Mouse (Mus musculus): ENCODE data around the gene Rrm2. TPM values are rescaled to one million over a fixed set of nuclear protein-coding genes. Genes with fewer than 3 reads are reported as not detected.

Gene Rrm2
- total and polyA plus RNA-seq, 2 experiments: 0.80 to 2.8 TPM

GRCm38 (mm10) chr12:24680096-24680491 is 27.9 kb upstream of the Rrm2 start:
- H3K27ac ChIP-seq (replicated peaks; ENCODE audit: insufficient read depth, low read depth, low read length): peak overlapping the region; percentile 55
- H3K27me3 ChIP-seq (ENCODE audit: control insufficient read depth, insufficient read depth, low read length): no peaks in the 10 kb centered on the region
- peak overlapping the region; percentile 95 for H3K9ac ChIP-seq (ENCODE audit: low read depth, low read length)
- no peaks in the 10 kb centered on the region for H3K36me3 ChIP-seq (ENCODE audit: control insufficient read depth, insufficient read depth, low read length)
- 37% methylated on average over 9 of the region's 9 CpGs for WGBS
- H3K4me3 ChIP-seq (ENCODE audit: insufficient read depth, low read depth, low read length): peak overlapping the region; percentile 78
- DNase-seq (ENCODE audit: extremely low read depth, low read depth, low spot score): no peak
- H3K4me1 ChIP-seq (ENCODE audit: control insufficient read depth, insufficient read depth, low read length): peaks cover 20% of the 10 kb centered on the region
- peaks cover 4% of the 10 kb centered on the region for H3K79me2 ChIP-seq (ENCODE audit: control insufficient read depth, insufficient read depth, low read length)
- TF ChIP-seq CTCF (IDR thresholded peaks at IDR 0.05; ENCODE audit: low read depth, low read length) (no peak), POLR2A (IDR thresholded peaks at IDR 0.05; ENCODE audit: extremely low read depth, insufficient read depth, low read length) (no peak)

GRCm38 (mm10) chr12:24680492-24681285 is 27.4 kb upstream of the Rrm2 start:
- Histone ChIP-seq H3K27me3 (ENCODE audit: control insufficient read depth, insufficient read depth, low read length) (no peaks in the 10 kb centered on the region), H3K4me1 (ENCODE audit: control insufficient read depth, insufficient read depth, low read length) (peaks cover 20% of the 10 kb centered on the region)
- 7% methylated on average over 61 of the region's 61 CpGs for WGBS

GRCm38 (mm10) chr12:24681286-24682023 is 26.6 kb upstream of the Rrm2 start, which contains the start of gene Cys1:
Gene Cys1, minus strand, starts transcription at chr12:24681813.
- peak within 1 kb of the TSS; percentile 78 for H3K4me3 ChIP-seq (ENCODE audit: insufficient read depth, low read depth, low read length)
- H3K36me3 ChIP-seq (ENCODE audit: control insufficient read depth, insufficient read depth, low read length): no peaks in the 10 kb centered on the region
- DNase-seq (ENCODE audit: extremely low read depth, low read depth, low spot score): peak; percentile 74
- H3K9ac ChIP-seq (ENCODE audit: low read depth, low read length): peak within 1 kb of the TSS; percentile 95
- peaks cover 22% of the 10 kb centered on the region for H3K4me1 ChIP-seq (ENCODE audit: control insufficient read depth, insufficient read depth, low read length)
- peak within 1 kb of the TSS; percentile 88 for H3K27ac ChIP-seq (replicated peaks; ENCODE audit: insufficient read depth, low read depth, low read length)
- no peaks in the 10 kb centered on the region for H3K27me3 ChIP-seq (ENCODE audit: control insufficient read depth, insufficient read depth, low read length)
- H3K79me2 ChIP-seq (ENCODE audit: control insufficient read depth, insufficient read depth, low read length): peaks cover 4% of the 10 kb centered on the region; the same call in 1 of the 2 replicates
- TF ChIP-seq CTCF (IDR thresholded peaks at IDR 0.05; ENCODE audit: low read depth, low read length) (no peak), POLR2A (IDR thresholded peaks at IDR 0.05; ENCODE audit: extremely low read depth, insufficient read depth, low read length) (peak; percentile 28; the same call in 1 of the 2 replicates)
- 8% methylated on average over 20 of the region's 20 CpGs for WGBS

More at GRCm38 (mm10) chr12:24680492-24681285, 27.4 kb upstream of the Rrm2 start:
- Histone ChIP-seq H3K9ac (ENCODE audit: low read depth, low read length) (peak overlapping the region; percentile 95), H3K27ac (replicated peaks; ENCODE audit: insufficient read depth, low read depth, low read length) (peak overlapping the region; percentile 55), H3K4me3 (ENCODE audit: insufficient read depth, low read depth, low read length) (peak overlapping the region; percentile 78), H3K79me2 (ENCODE audit: control insufficient read depth, insufficient read depth, low read length) (peaks cover 4% of the 10 kb centered on the region; the same call in 1 of the 2 replicates), H3K36me3 (ENCODE audit: control insufficient read depth, insufficient read depth, low read length) (no peaks in the 10 kb centered on the region)
- peak; percentile 23; the same call in 1 of the 2 replicates for TF ChIP-seq CTCF (IDR thresholded peaks at IDR 0.05; ENCODE audit: low read depth, low read length)
- no peak for TF ChIP-seq POLR2A (IDR thresholded peaks at IDR 0.05; ENCODE audit: extremely low read depth, insufficient read depth, low read length)
- DNase-seq (ENCODE audit: extremely low read depth, low read depth, low spot score): no peak

- no peaks in the 10 kb centered on the region for H3K27me3 ChIP-seq (ENCODE audit: control insufficient read depth, insufficient read depth, low read length)
- H3K36me3 ChIP-seq (ENCODE audit: control insufficient read depth, insufficient read depth, low read length): no peaks in the 10 kb centered on the region
- H3K79me2 ChIP-seq (ENCODE audit: control insufficient read depth, insufficient read depth, low read length): peaks cover 4% of the 10 kb centered on the region; the same call in 1 of the 2 replicates
- peak overlapping the region; percentile 77 for H3K27ac ChIP-seq (replicated peaks; ENCODE audit: insufficient read depth, low read depth, low read length)
- H3K9ac ChIP-seq (ENCODE audit: low read depth, low read length): peak overlapping the region; percentile 34
- 8% methylated on average over 8 of the region's 8 CpGs for WGBS
- H3K4me3 ChIP-seq (ENCODE audit: insufficient read depth, low read depth, low read length): no peak overlapping the region
- peaks cover 28% of the 10 kb centered on the region for H3K4me1 ChIP-seq (ENCODE audit: control insufficient read depth, insufficient read depth, low read length)
- DNase-seq (ENCODE audit: extremely low read depth, low read depth, low spot score): peak; percentile 97
- TF ChIP-seq POLR2A (IDR thresholded peaks at IDR 0.05; ENCODE audit: extremely low read depth, insufficient read depth, low read length) (no peak), CTCF (IDR thresholded peaks at IDR 0.05; ENCODE audit: low read depth, low read length) (no peak)
Observed at GRCm38 (mm10) chr12:24682563-24682962, 25.5 kb upstream of the Rrm2 start.

DNA sequence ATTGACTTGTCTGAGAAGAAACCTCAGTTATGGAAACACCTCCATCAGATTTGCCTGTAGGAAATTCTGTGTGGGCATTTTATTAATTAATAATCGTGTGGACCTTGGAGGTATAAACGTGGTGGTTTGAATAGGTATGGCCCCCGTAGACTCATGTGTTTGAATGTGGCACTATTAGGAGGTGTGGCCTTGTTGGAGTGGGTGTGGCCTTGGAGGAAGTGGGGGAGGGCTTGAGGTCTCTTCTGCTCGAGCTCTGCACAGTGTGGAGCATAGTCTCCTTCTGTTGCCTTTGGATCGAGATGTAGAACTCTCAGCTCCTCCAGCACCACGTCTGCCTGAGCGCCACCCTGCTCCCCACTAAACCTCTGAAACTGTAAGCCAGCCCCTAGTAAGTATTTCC is 24.6 kb upstream of the Rrm2 start:
- no peak overlapping the region for H3K4me3 ChIP-seq (ENCODE audit: insufficient read depth, low read depth, low read length)
- no peaks in the 10 kb centered on the region for H3K27me3 ChIP-seq (ENCODE audit: control insufficient read depth, insufficient read depth, low read length)
- DNase-seq (ENCODE audit: extremely low read depth, low read depth, low spot score): no peak
- 65% methylated on average over 7 of the region's 7 CpGs for WGBS
- H3K4me1 ChIP-seq (ENCODE audit: control insufficient read depth, insufficient read depth, low read length): peaks cover 28% of the 10 kb centered on the region
- peak overlapping the region; percentile 77 for H3K27ac ChIP-seq (replicated peaks; ENCODE audit: insufficient read depth, low read depth, low read length)
- H3K9ac ChIP-seq (ENCODE audit: low read depth, low read length): no peak overlapping the region
- no peak for TF ChIP-seq CTCF (IDR thresholded peaks at IDR 0.05; ENCODE audit: low read depth, low read length)
- no peak for TF ChIP-seq POLR2A (IDR thresholded peaks at IDR 0.05; ENCODE audit: extremely low read depth, insufficient read depth, low read length)
- no peaks in the 10 kb centered on the region for H3K36me3 ChIP-seq (ENCODE audit: control insufficient read depth, insufficient read depth, low read length)
- H3K79me2 ChIP-seq (ENCODE audit: control insufficient read depth, insufficient read depth, low read length): peaks cover 4% of the 10 kb centered on the region; the same call in 1 of the 2 replicates
